Mouse (Mus musculus) spleen, embryonic (tissue): ENCODE results near the gene Nat8f4.
"Not testable (repeated sequence)": the region's sequence is repeated elsewhere in the genome, so short reads cannot be mapped to it uniquely, and the experiment has no call there.

Source experiments
- CTCF ChIA-PET: fragments of 350-600 bp; sonication (Branson Sonifier 250); formaldehyde crosslinking; loops from one replicate; lab custom pipeline; 2022; lab: Charles Lee

Gene Nat8f4

DNA sequence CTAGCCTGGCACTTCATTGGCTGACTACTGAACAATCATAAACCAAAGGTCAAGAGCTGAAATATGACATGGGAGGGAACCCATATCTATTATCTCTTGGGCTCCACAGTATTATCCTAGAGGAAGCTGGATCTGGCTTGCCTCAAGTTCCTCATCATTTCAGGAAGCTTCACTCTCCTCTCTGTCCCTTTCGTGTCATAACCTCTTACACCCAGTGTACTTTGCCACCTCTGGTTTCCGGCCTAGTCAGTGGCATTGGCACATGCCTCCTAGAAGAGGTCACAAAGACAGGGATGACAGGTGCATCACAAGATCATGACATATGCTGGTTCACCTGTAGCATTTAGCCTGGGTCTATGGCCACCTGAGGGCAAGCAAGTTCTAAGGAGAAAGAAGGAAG lies 2.4 kb downstream of the Nat8f4 start:
- CTCF ChIA-PET, result no interaction called here

DNA sequence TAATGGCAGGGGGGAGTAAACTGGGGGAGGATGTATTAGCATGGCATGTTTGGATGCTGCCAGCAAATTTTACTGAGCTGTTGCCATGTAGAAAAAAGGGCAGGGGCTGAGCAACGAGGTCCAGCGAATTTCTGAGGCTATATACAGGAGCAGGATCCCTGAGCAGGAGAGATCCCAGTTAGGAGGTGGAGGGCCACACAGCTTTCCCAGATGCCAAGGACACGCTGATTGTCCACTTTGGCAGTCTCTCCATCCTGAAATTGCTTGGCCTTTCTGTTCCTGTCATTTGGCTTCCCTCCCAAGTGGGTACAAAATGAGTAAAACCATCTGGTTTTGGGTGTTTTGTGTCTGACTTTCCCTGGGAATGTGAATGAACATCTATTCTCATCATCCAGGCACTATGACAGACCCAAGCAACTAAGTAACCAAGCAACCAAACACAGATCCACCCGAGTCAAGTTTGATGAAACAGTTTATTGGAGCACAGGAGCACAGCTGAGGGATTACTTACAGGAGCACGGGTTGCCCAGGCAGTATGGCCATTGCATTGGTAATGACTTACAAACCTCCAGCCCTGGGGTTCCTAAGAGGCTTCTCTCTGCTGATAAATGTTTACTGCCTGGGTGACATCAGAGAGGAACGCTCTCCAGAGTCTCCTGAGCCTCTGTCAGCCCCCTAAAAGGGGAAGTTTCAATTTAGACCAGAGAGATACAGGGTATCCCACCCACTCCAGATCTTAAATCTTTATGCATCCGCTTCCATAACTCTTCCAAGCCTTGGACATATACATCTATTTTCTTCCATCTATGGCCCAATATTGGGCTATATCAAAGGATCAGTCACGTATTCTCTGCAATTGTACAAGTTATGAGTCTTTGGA lies 5.8 kb downstream of the Nat8f4 start:
- CTCF ChIA-PET, result not testable (repeated sequence)

DNA sequence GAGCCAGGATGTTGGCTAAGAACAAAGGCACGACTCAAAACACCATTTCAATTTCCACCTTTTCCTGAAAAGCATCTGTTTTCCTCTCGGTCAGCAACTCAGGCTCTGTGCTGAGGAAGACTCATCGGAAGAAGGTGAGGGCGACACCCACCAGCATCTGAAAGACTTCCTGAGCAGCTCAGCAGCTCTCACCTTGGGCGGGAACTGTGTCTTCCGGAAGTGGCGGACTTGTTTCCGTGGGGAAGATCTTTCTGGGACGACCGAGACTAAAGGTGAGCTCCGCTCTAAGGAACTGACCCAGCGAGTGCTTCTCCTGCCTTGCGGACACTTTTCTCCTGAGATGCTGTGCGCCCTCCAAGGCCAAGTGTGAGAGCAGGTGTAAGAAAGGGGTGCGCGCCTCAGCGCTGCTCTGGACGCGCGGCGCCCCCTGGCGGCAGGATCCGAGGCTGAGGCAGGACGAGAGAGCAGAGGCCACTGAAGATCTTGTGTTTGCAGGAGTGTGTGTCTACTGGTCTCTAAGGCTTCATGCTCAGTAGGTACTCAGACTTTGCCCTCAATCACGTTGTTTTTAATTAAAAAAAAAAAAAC lies 9.5 kb downstream of the Nat8f4 start:
- CTCF ChIA-PET, result not testable (repeated sequence)

DNA sequence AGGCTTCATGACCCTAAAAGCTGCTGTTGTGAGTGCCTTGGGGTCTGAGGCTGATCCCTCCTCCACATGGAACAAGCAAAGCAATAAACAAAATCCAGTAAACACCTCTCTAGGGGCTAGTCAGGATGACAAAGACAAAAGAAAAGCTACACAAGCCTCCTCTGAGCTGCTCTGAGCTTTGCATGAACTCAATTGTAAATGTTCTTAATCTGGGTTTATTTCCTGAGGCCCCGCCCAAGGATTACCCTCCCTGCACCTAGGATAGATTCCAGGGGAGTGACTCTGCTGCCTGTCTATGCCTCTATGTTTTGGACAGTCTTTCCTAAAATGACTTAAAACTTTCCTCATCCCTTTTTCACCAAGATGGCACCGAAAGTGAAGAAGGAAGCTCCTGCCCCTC lies 15.7 kb downstream of the Nat8f4 start:
- CTCF ChIA-PET, result no interaction called here

DNA sequence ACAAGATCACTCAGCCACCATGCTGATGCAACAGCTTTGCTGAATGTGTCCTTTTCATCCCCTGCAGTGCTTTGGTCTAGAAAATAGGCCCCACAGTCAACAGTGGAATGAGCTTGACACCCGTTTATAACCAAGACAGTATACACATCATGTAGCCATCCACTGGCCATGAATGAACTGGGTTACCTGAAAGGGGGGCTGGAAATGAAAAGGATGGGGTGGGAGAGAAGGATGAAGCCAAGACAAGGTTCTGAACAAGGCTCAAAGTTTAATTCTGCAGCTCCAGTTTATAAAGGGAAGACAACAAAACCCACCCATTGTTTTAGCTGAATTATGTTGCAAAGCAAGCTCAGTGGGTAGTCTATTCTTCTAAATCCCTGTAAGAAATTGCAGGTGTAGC lies 20.4 kb downstream of the Nat8f4 start:
- CTCF ChIA-PET, result no interaction called here

DNA sequence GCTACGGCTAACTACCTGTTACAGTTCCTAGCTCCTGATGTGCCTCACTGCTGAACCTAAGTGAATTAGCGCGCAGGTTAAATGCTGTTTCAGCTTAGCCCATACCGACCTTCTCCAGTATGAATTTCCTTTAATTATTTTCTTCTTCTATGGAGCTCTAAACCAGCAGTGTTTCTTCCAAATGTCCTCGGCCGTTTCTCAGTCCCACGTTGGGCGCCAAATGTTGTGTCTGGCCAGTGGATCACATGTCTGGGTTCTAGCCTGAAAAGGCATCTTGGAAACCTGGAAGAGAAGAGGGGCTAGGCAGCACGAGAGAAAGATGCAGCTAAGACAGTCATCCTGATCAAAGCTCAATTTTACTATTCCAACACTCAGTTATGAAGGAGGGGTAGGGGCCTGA lies 21.4 kb downstream of the Nat8f4 start:
- CTCF ChIA-PET, result not testable (repeated sequence)

DNA sequence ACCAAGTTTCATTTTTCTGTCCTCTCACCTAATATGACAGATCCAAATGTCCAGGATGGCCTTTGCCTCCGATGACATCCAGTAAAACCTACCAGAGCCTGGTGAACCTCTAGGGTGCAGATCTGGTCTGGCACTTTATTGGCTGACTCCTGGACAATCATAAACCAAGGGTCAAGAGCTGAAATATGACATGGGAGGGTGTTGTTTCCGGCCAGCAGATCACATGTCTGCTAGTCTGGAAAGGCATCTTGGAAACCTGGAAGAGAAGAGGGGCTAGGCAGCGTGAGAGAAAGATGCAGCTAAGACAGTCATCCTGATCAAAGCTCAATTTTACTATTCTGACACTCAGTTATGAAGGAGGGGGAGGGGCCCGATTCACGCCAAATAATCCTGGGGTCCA lies 35.7 kb downstream of the Nat8f4 start, which contains the start of gene Nat8f2:
TSS of gene Nat8f2 (minus strand) at position 153 of the 400 bp plus-strand sequence.
- CTCF ChIA-PET, result not testable (repeated sequence)

DNA sequence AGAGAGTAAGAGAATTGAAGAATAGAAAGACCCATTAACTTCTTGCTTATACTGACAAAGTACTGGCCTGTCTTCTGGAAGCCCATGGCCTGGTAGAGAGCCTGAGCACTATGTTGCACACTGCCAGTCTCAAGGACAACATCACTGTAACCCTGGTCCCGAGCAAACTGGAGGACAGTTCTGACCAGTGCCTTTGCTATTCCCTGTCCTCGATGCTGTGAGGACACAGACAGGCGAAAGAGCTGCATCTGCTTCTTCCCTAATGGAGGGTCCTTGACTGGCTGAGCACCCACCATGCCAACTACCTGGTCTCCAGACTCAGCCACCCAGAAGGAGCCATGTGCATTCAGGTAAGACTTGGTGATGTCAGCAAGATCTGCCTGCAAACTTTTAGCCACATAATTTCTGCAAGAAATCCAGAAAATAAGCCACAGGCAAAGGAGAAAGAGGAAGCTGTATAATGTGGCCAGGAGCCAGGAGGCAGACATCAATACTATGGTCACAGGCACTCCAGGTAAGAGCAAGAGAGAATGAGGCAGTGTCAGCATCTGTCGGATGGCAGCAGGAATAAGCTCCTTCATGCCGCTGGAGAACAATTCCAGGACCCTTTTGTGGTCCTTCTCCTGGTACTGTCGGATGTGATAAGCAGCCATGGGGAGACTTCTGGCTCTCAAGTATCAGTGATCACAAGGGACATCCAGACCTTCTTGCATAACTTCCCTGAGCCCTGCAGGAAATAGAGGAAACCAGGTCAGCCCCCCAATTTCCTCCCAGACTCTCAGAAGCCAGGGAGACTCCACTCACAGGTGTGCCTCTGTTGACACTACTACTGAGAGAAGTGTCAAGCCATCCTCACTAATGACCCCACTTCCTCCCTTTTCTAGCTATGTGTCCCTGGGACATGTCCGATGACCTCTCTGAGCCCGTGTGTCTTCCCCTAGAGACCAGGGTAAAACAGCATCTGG lies 36.7 kb downstream of the Nat8f4 start:
- CTCF ChIA-PET, result no interaction called here

DNA sequence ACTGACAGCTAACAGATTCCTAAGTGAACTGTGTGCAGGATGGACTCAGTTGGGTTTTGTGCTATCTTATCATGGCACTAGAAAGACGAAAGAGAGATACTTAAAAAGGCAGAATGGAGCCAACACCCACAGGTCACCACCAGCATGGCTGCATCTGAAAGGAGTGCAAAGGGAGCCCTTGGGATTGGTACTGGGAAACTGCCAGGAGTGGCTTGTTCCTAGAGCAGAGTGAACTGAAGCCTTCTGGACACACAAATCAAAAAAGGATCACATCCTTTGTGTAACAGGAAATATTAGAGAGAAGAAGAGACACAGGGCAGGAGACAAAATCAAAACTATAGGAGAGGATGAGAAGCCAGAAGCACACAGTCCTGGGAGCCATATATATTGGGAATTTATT lies 37.7 kb downstream of the Nat8f4 start:
- CTCF ChIA-PET, result not testable (repeated sequence)

DNA sequence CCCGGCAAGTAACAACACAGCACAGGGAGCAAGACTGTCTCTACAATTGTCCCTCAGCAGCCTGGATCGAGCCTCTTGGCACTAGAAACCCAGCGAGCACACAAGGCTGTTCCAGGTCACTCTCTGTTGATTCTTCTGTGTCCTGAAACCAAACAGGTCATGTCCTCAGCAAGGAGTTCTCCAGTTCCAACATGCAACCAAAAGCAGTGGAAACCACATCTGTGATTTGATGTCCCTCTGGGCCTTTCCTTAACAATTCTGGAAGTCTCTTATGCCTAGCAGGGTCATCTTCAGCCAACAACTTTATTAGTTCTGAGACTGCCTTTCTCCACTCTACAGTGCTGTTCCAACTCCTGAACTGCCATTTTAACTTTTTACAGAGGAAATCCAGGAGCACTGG lies 38.5 kb downstream of the Nat8f4 start:
- CTCF ChIA-PET, result not testable (repeated sequence)

DNA sequence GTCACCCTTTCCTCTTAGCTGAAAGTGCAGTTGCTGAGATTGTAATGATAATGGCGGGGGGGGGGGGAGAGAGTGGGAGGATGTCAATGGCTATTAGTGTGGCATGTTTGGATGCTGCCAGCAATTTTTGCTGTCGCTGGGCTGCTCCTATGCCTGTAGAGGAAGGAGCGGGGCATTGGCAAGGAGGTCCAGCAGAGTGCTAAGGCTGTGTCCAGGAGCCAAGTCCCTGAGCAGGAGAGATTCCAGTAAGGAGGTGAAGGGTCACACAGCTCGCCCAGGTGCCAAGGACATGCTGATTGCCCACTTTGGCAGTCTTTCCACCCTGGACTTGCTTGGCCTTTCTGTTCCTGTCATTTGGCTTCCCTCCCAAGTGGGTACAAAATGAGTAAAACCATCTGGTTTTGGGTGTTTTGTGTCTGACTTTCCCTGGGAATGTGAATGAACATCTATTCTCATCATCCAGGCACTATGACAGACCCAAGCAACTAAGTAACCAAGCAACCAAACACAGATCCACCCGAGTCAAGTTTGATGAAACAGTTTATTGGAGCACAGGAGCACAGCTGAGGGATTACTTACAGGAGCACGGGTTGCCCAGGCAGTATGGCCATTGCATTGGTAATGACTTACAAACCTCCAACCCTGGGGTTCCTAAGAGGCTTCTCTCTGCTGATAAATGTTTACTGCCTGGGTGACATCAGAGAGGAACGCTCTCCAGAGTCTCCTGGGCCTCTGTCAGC lies 39.6 kb downstream of the Nat8f4 start:
- CTCF ChIA-PET, result interaction anchor here (0.6 kb wide), 1 partner anchor 1953 kb away, joined by 6 read pairs; no protein-coding TSS in a partner anchor

DNA sequence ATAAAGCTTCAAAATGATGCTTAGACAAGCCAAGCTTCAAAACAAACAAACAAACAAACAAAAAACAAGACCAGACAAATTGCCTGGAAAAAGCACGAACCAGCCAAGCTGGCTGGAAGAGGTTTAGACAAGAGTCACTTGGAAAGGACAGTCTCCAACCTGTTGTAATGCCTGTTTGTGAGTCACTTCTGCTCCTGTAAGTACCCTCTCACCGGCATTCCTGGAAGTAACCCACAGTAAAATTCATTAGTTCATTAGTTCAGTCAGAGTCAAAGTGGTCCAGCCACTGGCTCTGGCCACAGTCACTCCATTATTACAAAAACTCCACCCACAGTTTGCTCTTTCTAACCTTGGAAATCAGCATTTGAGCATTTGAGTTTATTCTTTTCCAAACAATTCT lies 40.8 kb downstream of the Nat8f4 start:
- CTCF ChIA-PET, result no interaction called here

DNA sequence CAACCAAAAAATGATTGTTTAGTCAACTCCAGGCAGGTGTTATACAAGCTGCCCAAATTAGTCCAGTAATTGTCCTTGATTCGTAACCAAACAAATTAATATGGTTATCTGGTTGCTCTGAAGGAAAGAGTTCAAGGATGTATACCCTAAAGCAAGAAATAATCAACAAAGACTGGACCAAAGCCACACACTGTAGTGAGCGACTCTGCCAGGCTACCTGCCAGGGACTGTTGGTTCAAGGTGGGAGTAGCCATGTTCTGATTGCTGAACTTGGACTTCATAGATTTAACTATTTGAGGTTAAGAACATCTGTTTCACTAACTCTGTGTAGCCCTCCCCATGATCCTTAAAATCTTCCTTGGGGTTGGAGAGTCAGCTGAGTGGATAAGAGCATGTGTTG lies 41.5 kb downstream of the Nat8f4 start:
- CTCF ChIA-PET, result no interaction called here

DNA sequence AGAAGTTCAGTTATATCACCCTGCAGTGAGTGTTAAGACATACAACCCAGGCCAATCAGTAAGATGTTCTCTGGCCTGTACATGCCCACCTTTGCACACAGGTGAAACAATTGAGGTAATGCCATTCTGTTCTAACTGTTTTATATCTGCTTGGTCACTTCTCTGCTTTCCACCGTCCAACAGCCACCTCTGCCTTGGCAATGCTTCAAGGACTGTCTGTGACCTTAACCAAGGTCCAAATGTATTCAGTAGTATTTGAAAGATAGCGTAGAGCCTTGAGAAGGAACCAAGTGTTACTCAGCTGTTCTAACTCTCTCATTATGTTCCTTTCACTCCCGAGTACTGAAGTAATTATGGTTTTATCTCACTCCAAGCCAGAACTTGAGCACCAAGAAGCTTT lies 42.1 kb downstream of the Nat8f4 start:
- CTCF ChIA-PET, result no interaction called here

DNA sequence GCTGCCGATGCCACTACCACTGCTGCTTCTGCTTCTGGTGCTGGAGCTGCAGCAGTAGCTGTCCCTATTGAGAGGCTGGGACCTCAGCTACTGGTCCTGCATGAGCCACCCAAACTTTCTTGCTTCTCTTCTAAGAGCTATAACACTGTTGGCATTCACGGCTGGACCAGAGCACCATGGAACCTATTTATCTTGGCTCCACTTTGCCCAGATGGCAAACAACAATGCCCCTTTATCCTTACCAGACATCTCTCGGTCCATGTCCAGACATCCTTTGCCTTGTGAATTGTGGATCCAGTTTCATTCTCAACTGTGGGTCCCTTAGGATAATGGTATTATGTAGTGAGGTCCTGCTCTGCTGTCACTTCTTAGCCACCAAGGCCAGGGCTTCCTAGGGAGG lies 43.4 kb downstream of the Nat8f4 start:
- CTCF ChIA-PET, result no interaction called here

DNA sequence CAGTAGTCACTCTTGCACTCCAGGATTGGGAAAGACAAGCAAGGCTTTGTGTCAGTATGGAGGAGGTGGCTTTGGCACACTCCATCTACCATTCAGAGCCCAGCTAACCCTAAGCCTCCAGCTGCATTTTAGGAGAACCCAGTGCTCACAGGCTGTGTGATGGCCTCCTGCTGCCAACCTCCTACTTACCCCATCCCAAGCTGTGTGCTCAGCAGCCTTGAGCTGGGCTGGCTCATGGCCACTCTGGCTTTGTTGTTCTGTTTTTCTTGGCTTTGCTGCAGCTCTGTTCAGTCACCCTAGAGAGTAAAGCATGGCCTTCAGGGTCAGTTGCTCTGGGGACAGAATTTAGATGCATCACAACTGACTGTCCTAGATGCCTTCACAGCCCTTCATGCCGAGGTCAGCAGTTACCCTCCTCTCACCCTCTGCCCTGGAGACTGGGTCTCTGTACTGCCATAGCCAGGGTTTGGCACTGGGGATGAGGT lies 48.4 kb downstream of the Nat8f4 start:
- CTCF ChIA-PET, result no interaction called here

DNA sequence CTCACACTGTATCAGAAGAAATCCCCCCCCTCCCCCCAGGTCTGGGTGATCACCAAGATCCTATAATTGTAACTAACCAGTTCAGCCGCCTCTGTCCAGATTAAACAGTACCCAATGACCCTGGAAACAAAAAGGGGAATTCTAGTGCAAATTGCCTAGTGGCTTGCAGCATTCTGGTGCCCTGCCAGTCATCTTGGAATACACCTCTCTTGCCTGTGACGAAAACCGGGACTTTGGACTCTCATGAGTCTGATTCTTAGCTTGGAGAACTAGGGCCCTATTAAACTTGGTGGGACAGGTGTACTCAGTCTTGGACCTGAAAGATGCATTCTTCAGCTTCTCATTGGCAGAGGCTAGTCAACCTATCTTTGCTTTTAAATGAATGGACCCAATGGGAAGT lies 51.2 kb downstream of the Nat8f4 start:
- CTCF ChIA-PET, result no interaction called here

DNA sequence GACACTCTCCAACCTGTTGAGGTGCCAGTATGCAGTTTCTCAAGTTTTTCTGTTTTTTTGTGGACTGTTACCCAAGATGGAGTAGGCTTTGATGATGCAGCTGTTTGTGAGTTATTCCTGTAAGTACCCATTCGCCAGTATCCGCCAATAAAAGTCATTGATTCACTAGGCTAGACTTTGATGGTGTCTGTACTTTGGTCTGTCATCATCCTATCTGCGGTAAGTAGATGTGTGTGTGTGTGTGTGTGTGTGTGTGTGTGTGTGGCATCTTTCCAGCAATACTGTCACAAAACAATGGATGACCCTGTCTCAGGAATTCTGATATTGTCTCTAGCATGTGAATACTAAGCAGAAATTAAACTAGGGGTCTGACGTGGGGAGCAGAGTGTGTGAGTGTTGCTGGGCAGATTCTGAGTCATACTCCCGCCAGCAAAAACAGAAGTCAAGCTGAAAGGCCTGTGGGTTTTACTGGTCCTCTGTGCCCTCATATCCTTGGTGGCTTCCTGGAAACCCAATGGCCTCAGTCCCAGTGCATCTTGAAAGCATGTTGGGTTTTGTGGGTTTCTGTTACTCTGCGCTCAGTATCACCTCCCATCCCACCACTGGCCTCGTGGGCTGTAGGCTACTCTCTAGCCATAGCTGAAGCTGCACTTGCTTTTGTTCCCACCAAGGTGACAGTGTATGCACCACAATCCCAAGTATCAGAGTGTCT lies 53.5 kb downstream of the Nat8f4 start:
- CTCF ChIA-PET, result no interaction called here

DNA sequence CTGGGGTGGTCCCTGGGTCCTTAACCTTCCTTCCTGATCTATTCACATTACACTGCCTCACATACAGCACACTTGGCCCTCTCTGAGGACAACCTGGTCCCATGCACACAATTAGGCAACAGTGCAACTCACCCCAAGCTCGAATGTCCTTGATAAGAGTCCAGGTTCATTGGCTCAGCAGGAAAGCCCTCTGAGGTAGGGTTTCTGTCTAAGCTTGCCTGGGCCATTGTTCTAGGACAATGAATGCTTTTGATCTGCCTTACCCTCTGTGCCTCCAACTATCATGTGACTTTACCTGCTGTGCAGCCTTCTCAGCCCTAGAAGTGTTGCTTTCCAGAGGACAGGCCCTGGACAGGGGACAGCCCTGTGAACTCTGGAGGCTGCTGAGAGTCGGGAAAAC lies 55.4 kb downstream of the Nat8f4 start:
- CTCF ChIA-PET, result no interaction called here
